Mouse (Mus musculus) liver, embryonic 15.5 days (tissue): ENCODE results near the gene Nob1. TPM values are rescaled to one million over a fixed set of nuclear protein-coding genes. Genes with fewer than 3 reads are reported as not detected.

ENCODE experiments used
- ATAC-seq: fragments of 200-750 bp; cut with Nextera tagmentation; 2 replicates; pipeline ENCODE4 v1.8.0; 2017; ENCODE audit warnings: moderate number of reproducible peaks, mild to moderate bottlenecking, moderate library complexity; ENCODE audit not compliant: insufficient read depth
- H3K27ac ChIP-seq: fragments of 300-500 bp; sonication (generic); replicated peaks from 2 replicates; pipeline ENCODE4 v1.5.1; 2015; ENCODE audit warnings: mild to moderate bottlenecking, inconsistent platforms
- H3K27me3 ChIP-seq: fragments of 300-500 bp; sonication (generic); 2 replicates; pipeline ENCODE4 v1.6.1; 2015; ENCODE audit warnings: mild to moderate bottlenecking, inconsistent platforms
- H3K36me3 ChIP-seq: fragments of 300-500 bp; sonication (generic); replicated peaks from 2 replicates; pipeline ENCODE4 v1.6.1; 2015; ENCODE audit warnings: moderate library complexity, mild to moderate bottlenecking, inconsistent platforms
- H3K4me1 ChIP-seq: fragments of 300-500 bp; sonication (generic); replicated peaks from 2 replicates; pipeline ENCODE4 v1.6.1; 2015; ENCODE audit warnings: inconsistent platforms
- H3K4me2 ChIP-seq: fragments of 300-500 bp; sonication (generic); 2 replicates; pipeline ENCODE4 v1.6.1; 2015; ENCODE audit warnings: moderate library complexity, mild to moderate bottlenecking, inconsistent platforms
- H3K4me3 ChIP-seq: fragments of 300-500 bp; sonication (generic); replicated peaks from 2 replicates; pipeline ENCODE4 v1.5.1; 2015; ENCODE audit warnings: mild to moderate bottlenecking, inconsistent platforms
- H3K9ac ChIP-seq: fragments of 300-500 bp; sonication (generic); 2 replicates; pipeline ENCODE4 v1.6.1; 2015; ENCODE audit warnings: moderate library complexity, mild to moderate bottlenecking, inconsistent platforms
- H3K9me3 ChIP-seq: fragments of 300-500 bp; sonication (generic); replicated peaks from 2 replicates; pipeline ENCODE4 v1.6.1; 2016; ENCODE audit warnings: inconsistent platforms
- WGBS: fragments of 180-500 bp; shearing (Covaris S2); methylation state at CpG from one replicate; pipeline ENCODE4 v1.1.7; 2015; ENCODE audit warnings: mixed read lengths; ENCODE audit not compliant: insufficient replicate concordance; 5-methylcytosine and 5-hydroxymethylcytosine counted together
- polyA plus RNA-seq: library from polyadenylated mRNA; unstranded; fragments of >200 nt; fragmentation: Nextera tagmentation; extraction: Ambion mirVana; gene quantifications from 2 replicates; pipeline ENCODE4 v1.2.1, GENCODE M21; 2015

The Nob1 gene
- polyA plus RNA-seq, 1 experiment from 2014 or later, result 26.0 TPM

DNA sequence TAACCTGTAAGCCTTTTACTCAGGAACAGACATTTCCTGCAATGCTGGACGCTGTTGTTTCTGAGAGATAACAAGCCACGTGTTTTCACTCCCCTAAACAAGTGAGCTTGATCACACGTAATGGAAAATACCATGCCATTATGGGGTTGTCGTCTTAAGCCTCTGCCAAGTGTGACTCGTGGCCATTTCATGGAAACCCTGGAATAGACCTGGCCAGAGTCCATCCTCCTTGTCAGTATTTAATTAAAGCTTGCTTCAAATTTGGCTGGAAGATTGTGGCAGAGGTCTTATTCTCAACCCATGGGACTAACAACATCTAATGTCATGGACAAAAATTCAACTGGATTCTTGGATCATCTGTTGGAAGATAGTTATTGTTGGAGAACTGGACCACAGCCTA, 38.7 kb downstream of the Nob1 start:
- no peaks in the 10 kb centered on the region for H3K4me1 ChIP-seq
- H3K4me2 ChIP-seq, result no peak overlapping the region
- WGBS, result 6% methylated on average over 5 of the region's 5 CpGs
- no peaks in the 10 kb centered on the region for H3K9me3 ChIP-seq
- no peaks in the 10 kb centered on the region for H3K27me3 ChIP-seq
- ATAC-seq, result peak; percentile 30; the same call in 1 of the 2 replicates
- no peak overlapping the region for H3K9ac ChIP-seq
- H3K27ac ChIP-seq, result no peak overlapping the region
- no peak overlapping the region for H3K4me3 ChIP-seq
- H3K36me3 ChIP-seq, result no peaks in the 10 kb centered on the region

GRCm38 (mm10) chr8:107385063-107385462, 39.8 kb downstream of the Nob1 start:
- no peak overlapping the region for H3K4me2 ChIP-seq
- no peaks in the 10 kb centered on the region for H3K27me3 ChIP-seq
- ATAC-seq, result no peak
- H3K4me1 ChIP-seq, result no peaks in the 10 kb centered on the region
- no peak overlapping the region for H3K27ac ChIP-seq
- 0 out of 2 replicates have a peak, but pooled peaks cover 2% of the 10 kb centered on the region for H3K36me3 ChIP-seq
- no peak overlapping the region for H3K9ac ChIP-seq
- 85% methylated on average over 2 of the region's 2 CpGs for WGBS
- no peak overlapping the region for H3K4me3 ChIP-seq
- H3K9me3 ChIP-seq, result no peaks in the 10 kb centered on the region

DNA sequence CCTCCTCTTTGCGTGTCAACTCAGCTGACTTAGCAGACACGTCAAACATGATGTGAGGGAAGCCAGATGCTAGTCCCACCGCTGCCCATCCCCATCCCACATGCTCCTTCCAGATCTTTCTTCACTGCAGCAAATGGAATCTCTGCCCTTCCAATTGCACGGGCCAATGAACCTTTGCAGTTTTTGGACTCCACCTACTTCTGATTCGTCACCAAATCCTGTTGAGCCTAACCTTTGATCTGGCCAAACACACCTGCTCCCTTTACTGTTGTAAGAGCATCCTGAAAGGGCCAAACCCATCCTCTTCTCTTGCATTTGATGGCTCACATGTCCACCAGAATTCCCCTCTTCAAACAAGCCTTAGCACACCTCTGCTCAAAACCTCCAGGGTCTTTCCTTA, 40.2 kb downstream of the Nob1 start:
- H3K27ac ChIP-seq, result no peak overlapping the region

DNA sequence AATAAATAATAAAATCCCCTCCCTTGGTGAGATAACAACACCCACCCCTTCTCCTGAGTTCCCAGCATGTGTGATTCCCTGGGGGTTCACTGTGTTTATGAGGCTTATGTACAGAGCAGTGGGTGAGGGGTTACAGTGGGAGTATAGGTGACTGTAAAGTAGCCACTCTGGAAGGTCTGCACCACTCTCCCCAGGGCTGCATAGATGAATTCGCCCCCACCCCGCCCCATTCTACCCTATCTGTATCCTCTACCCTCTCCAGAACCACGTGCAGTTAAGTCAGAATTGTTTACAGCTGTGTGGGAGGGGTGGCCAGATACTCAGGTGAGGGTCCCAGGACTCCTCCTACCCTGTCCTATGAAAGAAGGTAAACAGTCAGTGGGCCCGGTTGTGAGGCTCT, 42.0 kb downstream of the Nob1 start:
- H3K4me1 ChIP-seq, result no peaks in the 10 kb centered on the region
- ATAC-seq, result no peak
- H3K4me2 ChIP-seq, result no peak overlapping the region
- H3K9me3 ChIP-seq, result no peaks in the 10 kb centered on the region
- no peak overlapping the region for H3K9ac ChIP-seq
- H3K27me3 ChIP-seq, result no peaks in the 10 kb centered on the region
- WGBS, result 47% methylated on average over 4 of the region's 4 CpGs
- 0 out of 2 replicates have a peak, but pooled peaks cover 4% of the 10 kb centered on the region for H3K36me3 ChIP-seq
- no peak overlapping the region for H3K4me3 ChIP-seq
- H3K27ac ChIP-seq, result no peak overlapping the region

More for the DNA sequence above, 40.2 kb downstream of the Nob1 start:
- Histone ChIP-seq H3K36me3 (0 out of 2 replicates have a peak, but pooled peaks cover 4% of the 10 kb centered on the region), H3K4me3 (no peak overlapping the region), H3K9me3 (no peaks in the 10 kb centered on the region), H3K27me3 (no peaks in the 10 kb centered on the region), H3K9ac (no peak overlapping the region), H3K4me1 (no peaks in the 10 kb centered on the region), H3K4me2 (no peak overlapping the region)
- no peak for ATAC-seq
- 49% methylated on average over 5 of the region's 5 CpGs for WGBS

GRCm38 (mm10) chr8:107381666-107382065, 43.2 kb downstream of the Nob1 start:
- Histone ChIP-seq H3K9ac (no peak overlapping the region), H3K27ac (no peak overlapping the region), H3K27me3 (no peaks in the 10 kb centered on the region), H3K36me3 (peaks cover 7% of the 10 kb centered on the region; the same call in 1 of the 2 replicates), H3K4me3 (no peak overlapping the region), H3K4me1 (no peaks in the 10 kb centered on the region), H3K9me3 (no peaks in the 10 kb centered on the region), H3K4me2 (no peak overlapping the region)
- 73% methylated on average over 4 of the region's 4 CpGs for WGBS
- ATAC-seq, result no peak

- Histone ChIP-seq H3K9ac (no peak overlapping the region), H3K4me2 (no peak overlapping the region), H3K4me3 (no peak overlapping the region), H3K27me3 (no peaks in the 10 kb centered on the region), H3K36me3 (peaks cover 7% of the 10 kb centered on the region; the same call in 1 of the 2 replicates), H3K4me1 (no peaks in the 10 kb centered on the region), H3K9me3 (no peaks in the 10 kb centered on the region), H3K27ac (no peak overlapping the region)
- ATAC-seq, result no peak
- 78% methylated on average over 8 of the region's 8 CpGs for whole genome bisulfite sequencing
Observed at GRCm38 (mm10) chr8:107380734-107381133, 44.1 kb downstream of the Nob1 start.

- no peaks in the 10 kb centered on the region for H3K4me1 ChIP-seq
- no peak overlapping the region for H3K27ac ChIP-seq
- H3K9ac ChIP-seq, result no peak overlapping the region
- H3K9me3 ChIP-seq, result no peaks in the 10 kb centered on the region
- peaks cover 8% of the 10 kb centered on the region for H3K36me3 ChIP-seq
- H3K4me3 ChIP-seq, result no peak overlapping the region
- WGBS, result 75% methylated on average over 3 of the region's 3 CpGs
- no peak overlapping the region for H3K4me2 ChIP-seq
- no peaks in the 10 kb centered on the region for H3K27me3 ChIP-seq
- no peak for ATAC-seq
Observed at GRCm38 (mm10) chr8:107377346-107377745, 47.5 kb downstream of the Nob1 start.

DNA sequence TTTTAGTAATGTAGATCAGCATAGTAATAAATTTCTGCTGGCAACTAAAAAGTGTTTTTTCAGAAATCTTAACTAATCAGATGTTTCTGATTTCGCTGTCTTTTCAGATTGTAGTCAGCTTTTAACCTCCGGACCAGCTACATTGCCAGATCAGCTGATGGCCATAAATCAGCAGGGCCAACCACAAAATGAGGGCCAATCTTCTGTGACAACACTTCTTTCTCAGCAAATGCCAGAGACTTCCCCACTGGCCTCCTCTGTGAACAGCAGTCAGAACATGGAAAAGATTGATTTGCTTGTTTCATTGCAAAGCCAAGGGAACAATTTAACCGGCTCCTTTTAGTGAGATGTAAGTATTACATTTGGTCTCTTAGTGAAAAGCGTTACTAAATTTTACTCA, 54.5 kb downstream of the Nob1 start:
- Histone ChIP-seq H3K4me2 (no peak overlapping the region), H3K9me3 (no peaks in the 10 kb centered on the region), H3K27ac (no peak overlapping the region), H3K9ac (no peak overlapping the region), H3K4me1 (no peaks in the 10 kb centered on the region), H3K27me3 (no peaks in the 10 kb centered on the region), H3K36me3 (peaks cover 46% of the 10 kb centered on the region), H3K4me3 (no peak overlapping the region)
- WGBS, result 71% methylated on average over 4 of the region's 4 CpGs
- no peak for ATAC-seq

Other genes starting within 250 kb of the Nob1 start
- 1.3 and 1.6 TPM in 2 replicates for gene Nfat5, start 131.6 kb downstream of the Nob1 start, polyA plus RNA-seq
- 14.0 and 15.0 TPM in 2 replicates for gene Nqo1, start 21.8 kb downstream of the Nob1 start, polyA plus RNA-seq
- 29.7 and 32.3 TPM in 2 replicates for gene Wwp2, start 11.3 kb upstream of the Nob1 start, polyA plus RNA-seq
- 118 and 120 TPM in 2 replicates for gene Psmd7, start 163.4 kb upstream of the Nob1 start, polyA plus RNA-seq